23 mouse cellular contexts compared by ENCODE assay signal in the genomic region with DNA sequence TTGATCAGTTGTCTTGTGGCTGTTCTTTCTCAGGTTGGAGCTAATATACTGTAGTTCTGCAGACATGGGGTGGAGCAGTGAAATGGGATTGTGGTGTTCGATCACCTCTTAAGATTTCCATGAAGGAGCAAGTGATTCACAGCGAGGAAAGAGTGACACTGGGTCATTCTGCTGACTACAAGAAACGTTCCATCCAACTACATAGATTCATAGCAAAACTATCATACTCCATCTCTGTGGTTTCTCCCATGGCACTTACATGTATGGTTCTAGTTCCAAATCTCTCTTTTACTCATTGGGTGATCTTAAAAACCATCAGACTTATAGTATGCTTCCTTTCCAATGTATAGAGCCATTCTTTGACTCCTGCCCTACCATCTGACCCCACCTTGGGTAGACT.
"Had no signal": no experiment of that assay in that cellular context is flagged by ENCODE, and none has a peak within 500 bp of the region (broad histone marks: within the 10 kb centered on the region; RNA-seq: fewer than 3 reads in every experiment).

No protein-coding gene starts in this region.

- H3K36me3 ChIP-seq: heart, embryonic 13.5 days; heart, embryonic 15.5 days; hindbrain, embryonic 13.5 days; hindbrain, embryonic 15.5 days; kidney, embryonic 15.5 days; limb, embryonic 10.5 days; limb, embryonic 12.5 days had no signal

- H3K27me3 ChIP-seq: heart, embryonic 13.5 days; heart, embryonic 15.5 days; hindbrain, embryonic 13.5 days; hindbrain, embryonic 15.5 days; kidney, embryonic 15.5 days; limb, embryonic 12.5 days had no signal

- H3K9ac ChIP-seq: heart, embryonic 13.5 days; heart, embryonic 15.5 days; hindbrain, embryonic 13.5 days; hindbrain, embryonic 15.5 days; kidney, embryonic 15.5 days; limb, embryonic 12.5 days had no signal

- H3K4me3 ChIP-seq: heart, embryonic 13.5 days; heart, embryonic 15.5 days; hindbrain, embryonic 13.5 days; hindbrain, embryonic 15.5 days; kidney, embryonic 15.5 days; limb, embryonic 10.5 days; limb, embryonic 12.5 days had no signal

- H3K4me1 ChIP-seq: hindbrain, embryonic 13.5 days; hindbrain, embryonic 15.5 days; kidney, embryonic 15.5 days; limb, embryonic 10.5 days; limb, embryonic 12.5 days had no signal

- ATAC-seq: hindbrain, postnatal 0 days; intestine, embryonic 16.5 days had no signal

- H3K9me3 ChIP-seq: heart, embryonic 13.5 days; heart, embryonic 15.5 days; hindbrain, embryonic 13.5 days; hindbrain, embryonic 15.5 days; kidney, embryonic 15.5 days; limb, embryonic 10.5 days; limb, embryonic 12.5 days had no signal

- H3K4me2 ChIP-seq: heart, embryonic 11.5 days; heart, embryonic 13.5 days; heart, embryonic 15.5 days; hindbrain, embryonic 13.5 days; hindbrain, embryonic 15.5 days; kidney, embryonic 15.5 days; limb, embryonic 12.5 days had no signal

- H3K27ac ChIP-seq: heart, embryonic 13.5 days; heart, embryonic 15.5 days; hindbrain, embryonic 13.5 days; hindbrain, embryonic 15.5 days; hindbrain, postnatal 0 days; kidney, embryonic 15.5 days; kidney, postnatal 0 days; limb, embryonic 10.5 days; limb, embryonic 12.5 days had no signal

- DNase-seq: gastrocnemius, postnatal 14 days; gastrocnemius, postnatal 36 days; heart, adult 18-20 months; heart, postnatal 14 days; heart, postnatal 36 days; kidney, adult 11 months; kidney, adult 2 months; kidney, adult 9 months; kidney, postnatal 14 days; kidney, postnatal 36 days; layer of hippocampus, adult 9-11 months; layer of hippocampus, postnatal 36 days had no signal
